Mouse (Mus musculus): ENCODE data around the gene Ttc33. TPM values are rescaled to one million over a fixed set of nuclear protein-coding genes. Genes with fewer than 3 reads are reported as not detected.

The Ttc33 gene
- 35.4 and 36.9 TPM in 2 replicates for polyA plus RNA-seq (2015; fragmentation: Nextera tagmentation; extraction: Ambion mirVana)

- Histone ChIP-seq H3K9ac (ENCODE audit: low read length) (peak within 1 kb of the TSS; percentile 93), H3K36me3 (ENCODE audit: control insufficient read depth, insufficient read depth, low read length) (0 out of 2 replicates have a peak, but pooled peaks cover under 1% of the 10 kb centered on the region), H3K27me3 (ENCODE audit: control insufficient read depth, insufficient read depth, low read length) (no peaks in the 10 kb centered on the region), H3K4me2 (ENCODE audit: low read depth, low read length) (peak within 1 kb of the TSS; percentile 82), H3K27ac (ENCODE audit: low read length) (peak within 1 kb of the TSS; percentile 84), H3K4me1 (ENCODE audit: control insufficient read depth, insufficient read depth, low read length) (peaks cover 8% of the 10 kb centered on the region), H3K9me3 (replicated peaks; ENCODE audit: control insufficient read depth, low read length) (no peaks in the 10 kb centered on the region), H3K4me3 (replicated peaks; ENCODE audit: low read length) (peak within 1 kb of the TSS; percentile 99)
- peak; percentile 87 for ATAC-seq (ENCODE audit: insufficient read depth, low FRiP score)
- WGBS = under 1% methylated on average over 55 of the region's 55 CpGs
Measured at GRCm38 (mm10) chr15:5185366-5186292, at the start of gene Ttc33. TSS of gene Ttc33 (plus strand) at chr15:5185525.

GRCm38 (mm10) chr15:5138021-5138856 lies 47.1 kb upstream of the Ttc33 start:
- Histone ChIP-seq H3K4me3 (replicated peaks; ENCODE audit: low read length) (no peak overlapping the region), H3K9me3 (replicated peaks; ENCODE audit: control insufficient read depth, low read length) (no peaks in the 10 kb centered on the region), H3K9ac (ENCODE audit: low read length) (no peak overlapping the region), H3K4me1 (ENCODE audit: control insufficient read depth, insufficient read depth, low read length) (no peaks in the 10 kb centered on the region), H3K4me2 (ENCODE audit: low read depth, low read length) (no peak overlapping the region), H3K27ac (ENCODE audit: low read length) (no peak overlapping the region), H3K27me3 (ENCODE audit: control insufficient read depth, insufficient read depth, low read length) (no peaks in the 10 kb centered on the region), H3K36me3 (ENCODE audit: control insufficient read depth, insufficient read depth, low read length) (no peaks in the 10 kb centered on the region)
- no peak for ATAC-seq (ENCODE audit: insufficient read depth, low FRiP score)
- 62% methylated on average over 9 of the region's 9 CpGs for WGBS

- H3K9ac ChIP-seq (ENCODE audit: low read length) = no peak overlapping the region
- no peak overlapping the region for H3K4me3 ChIP-seq (replicated peaks; ENCODE audit: low read length)
- H3K4me2 ChIP-seq (ENCODE audit: low read depth, low read length) = no peak overlapping the region
- ATAC-seq (ENCODE audit: insufficient read depth, low FRiP score) = no peak
- H3K4me1 ChIP-seq (ENCODE audit: control insufficient read depth, insufficient read depth, low read length) = no peaks in the 10 kb centered on the region
- H3K27me3 ChIP-seq (ENCODE audit: control insufficient read depth, insufficient read depth, low read length) = no peaks in the 10 kb centered on the region
- WGBS = 75% methylated on average over 2 of the region's 2 CpGs
- no peaks in the 10 kb centered on the region for H3K9me3 ChIP-seq (replicated peaks; ENCODE audit: control insufficient read depth, low read length)
- H3K36me3 ChIP-seq (ENCODE audit: control insufficient read depth, insufficient read depth, low read length) = no peaks in the 10 kb centered on the region
- no peak overlapping the region for H3K27ac ChIP-seq (ENCODE audit: low read length)
Measured at GRCm38 (mm10) chr15:5139366-5139765, 46.0 kb upstream of the Ttc33 start.

- H3K4me1 ChIP-seq (ENCODE audit: control insufficient read depth, insufficient read depth, low read length) = peaks cover 3% of the 10 kb centered on the region
- H3K27me3 ChIP-seq (ENCODE audit: control insufficient read depth, insufficient read depth, low read length) = no peaks in the 10 kb centered on the region
- H3K36me3 ChIP-seq (ENCODE audit: control insufficient read depth, insufficient read depth, low read length) = no peaks in the 10 kb centered on the region
- ATAC-seq (ENCODE audit: insufficient read depth, low FRiP score) = no peak
- no peak overlapping the region for H3K4me2 ChIP-seq (ENCODE audit: low read depth, low read length)
- WGBS = 85% methylated on average over 7 of the region's 7 CpGs
- no peak overlapping the region for H3K27ac ChIP-seq (ENCODE audit: low read length)
- no peaks in the 10 kb centered on the region for H3K9me3 ChIP-seq (replicated peaks; ENCODE audit: control insufficient read depth, low read length)
- H3K4me3 ChIP-seq (replicated peaks; ENCODE audit: low read length) = no peak overlapping the region
- H3K9ac ChIP-seq (ENCODE audit: low read length) = no peak overlapping the region
Measured at GRCm38 (mm10) chr15:5139863-5140262, 45.5 kb upstream of the Ttc33 start.

GRCm38 (mm10) chr15:5140357-5140756 lies 45.0 kb upstream of the Ttc33 start:
- Histone ChIP-seq H3K9ac (ENCODE audit: low read length) (no peak overlapping the region), H3K4me3 (replicated peaks; ENCODE audit: low read length) (no peak overlapping the region), H3K27me3 (ENCODE audit: control insufficient read depth, insufficient read depth, low read length) (no peaks in the 10 kb centered on the region), H3K9me3 (replicated peaks; ENCODE audit: control insufficient read depth, low read length) (no peaks in the 10 kb centered on the region), H3K27ac (ENCODE audit: low read length) (no peak overlapping the region), H3K4me2 (ENCODE audit: low read depth, low read length) (no peak overlapping the region), H3K4me1 (ENCODE audit: control insufficient read depth, insufficient read depth, low read length) (peaks cover 8% of the 10 kb centered on the region), H3K36me3 (ENCODE audit: control insufficient read depth, insufficient read depth, low read length) (no peaks in the 10 kb centered on the region)
- ATAC-seq (ENCODE audit: insufficient read depth, low FRiP score) = no peak

GRCm38 (mm10) chr15:5142047-5142446 lies 43.3 kb upstream of the Ttc33 start:
- no peak overlapping the region for H3K9ac ChIP-seq (ENCODE audit: low read length)
- H3K9me3 ChIP-seq (replicated peaks; ENCODE audit: control insufficient read depth, low read length) = no peaks in the 10 kb centered on the region
- peaks cover 12% of the 10 kb centered on the region for H3K4me1 ChIP-seq (ENCODE audit: control insufficient read depth, insufficient read depth, low read length)
- no peak overlapping the region for H3K4me3 ChIP-seq (replicated peaks; ENCODE audit: low read length)
- 64% methylated on average over 5 of the region's 5 CpGs for WGBS
- H3K27ac ChIP-seq (ENCODE audit: low read length) = no peak overlapping the region
- no peaks in the 10 kb centered on the region for H3K27me3 ChIP-seq (ENCODE audit: control insufficient read depth, insufficient read depth, low read length)
- ATAC-seq (ENCODE audit: insufficient read depth, low FRiP score) = no peak
- no peaks in the 10 kb centered on the region for H3K36me3 ChIP-seq (ENCODE audit: control insufficient read depth, insufficient read depth, low read length)
- no peak overlapping the region for H3K4me2 ChIP-seq (ENCODE audit: low read depth, low read length)

- Histone ChIP-seq H3K4me3 (replicated peaks; ENCODE audit: low read length) (no peak overlapping the region), H3K4me1 (ENCODE audit: control insufficient read depth, insufficient read depth, low read length) (peaks cover 12% of the 10 kb centered on the region), H3K4me2 (ENCODE audit: low read depth, low read length) (no peak overlapping the region), H3K27ac (ENCODE audit: low read length) (no peak overlapping the region), H3K9me3 (replicated peaks; ENCODE audit: control insufficient read depth, low read length) (no peaks in the 10 kb centered on the region), H3K36me3 (ENCODE audit: control insufficient read depth, insufficient read depth, low read length) (no peaks in the 10 kb centered on the region), H3K9ac (ENCODE audit: low read length) (no peak overlapping the region), H3K27me3 (ENCODE audit: control insufficient read depth, insufficient read depth, low read length) (no peaks in the 10 kb centered on the region)
- ATAC-seq (ENCODE audit: insufficient read depth, low FRiP score) = no peak
- WGBS = 65% methylated on average over 5 of the region's 5 CpGs
Measured at GRCm38 (mm10) chr15:5142714-5143113, 42.6 kb upstream of the Ttc33 start.

GRCm38 (mm10) chr15:5143361-5144020 lies 41.8 kb upstream of the Ttc33 start, which contains the start of gene Prkaa1:
TSS of gene Prkaa1 (plus strand) at chr15:5143861.
- no peaks in the 10 kb centered on the region for H3K9me3 ChIP-seq (replicated peaks; ENCODE audit: control insufficient read depth, low read length)
- H3K4me1 ChIP-seq (ENCODE audit: control insufficient read depth, insufficient read depth, low read length) = peaks cover 13% of the 10 kb centered on the region
- no peaks in the 10 kb centered on the region for H3K27me3 ChIP-seq (ENCODE audit: control insufficient read depth, insufficient read depth, low read length)
- peak within 1 kb of the TSS; percentile 95 for H3K9ac ChIP-seq (ENCODE audit: low read length)
- WGBS = under 1% methylated on average over 55 of the region's 80 CpGs
- H3K4me3 ChIP-seq (replicated peaks; ENCODE audit: low read length) = peak within 1 kb of the TSS; percentile 93
- peak within 1 kb of the TSS; percentile 77 for H3K4me2 ChIP-seq (ENCODE audit: low read depth, low read length)
- peak within 1 kb of the TSS; percentile 87 for H3K27ac ChIP-seq (ENCODE audit: low read length)
- H3K36me3 ChIP-seq (ENCODE audit: control insufficient read depth, insufficient read depth, low read length) = no peaks in the 10 kb centered on the region
- peak; percentile 95 for ATAC-seq (ENCODE audit: insufficient read depth, low FRiP score)

Data from stomach, embryonic 16.5 days (tissue).